Mouse (Mus musculus): ENCODE data around the gene Ptprd. TPM values are rescaled to one million over a fixed set of nuclear protein-coding genes. Genes with fewer than 3 reads are reported as not detected.
A peak's percentile ranks its signal among the peaks of the same experiment; 100 is the strongest.

Ptprd gene
- polyA plus RNA-seq, 1 experiment from 2014 or later = 10.4 TPM

DNA sequence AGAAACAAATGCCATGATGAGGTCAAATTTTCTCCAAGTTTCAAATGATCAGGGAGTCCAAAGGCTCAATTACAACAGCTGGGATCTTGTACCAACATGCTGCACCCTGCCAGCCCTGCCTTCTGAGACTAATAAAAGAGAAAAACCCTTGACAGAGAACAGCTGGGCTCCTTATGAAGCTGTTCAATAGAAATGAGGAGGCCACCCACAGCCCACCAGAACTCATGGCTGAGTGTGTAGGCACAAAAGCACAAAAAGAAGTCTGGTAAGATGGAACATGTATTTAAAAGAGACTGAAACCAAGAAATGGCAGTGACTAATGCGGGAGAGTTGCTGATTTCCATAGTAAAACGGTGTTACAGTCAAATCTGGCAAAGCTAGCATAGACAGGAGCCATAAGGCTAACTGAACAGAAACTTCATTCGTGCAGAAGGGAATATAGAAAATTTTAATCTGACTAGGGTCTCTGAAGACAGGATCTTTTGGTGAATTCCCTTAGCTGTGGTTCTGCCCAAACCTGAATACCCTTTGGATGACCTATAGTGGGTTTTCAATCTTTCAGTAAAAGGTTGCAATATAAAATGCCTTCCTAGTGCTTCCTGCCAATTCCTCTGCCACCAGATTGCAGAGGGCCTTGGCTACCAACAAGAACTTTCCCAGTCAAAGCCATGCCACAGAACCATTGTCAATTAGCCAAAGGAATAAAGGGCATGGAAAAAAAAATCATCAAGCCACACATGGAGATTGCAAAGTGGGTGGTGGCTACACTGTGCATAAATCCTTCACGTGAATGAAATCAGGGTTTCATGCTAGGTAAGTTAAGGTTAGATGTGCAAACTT is 1841.5 kb downstream of the Ptprd start:
- Histone ChIP-seq H3K4me1 (peaks cover 47% of the 10 kb centered on the region), H3K4me3 (no peak overlapping the region), H3K9me3 (no peaks in the 10 kb centered on the region), H3K27me3 (replicated peaks) (no peaks in the 10 kb centered on the region), H3K36me3 (no peaks in the 10 kb centered on the region), H3K9ac (no peak overlapping the region), H3K27ac (replicated peaks) (peak overlapping the region; percentile 28; the same call in 1 of the 2 replicates), H3K4me2 (no peak overlapping the region)
- no peak for ATAC-seq (ENCODE audit: extremely low read depth, insufficient number of reproducible peaks, low FRiP score, low TSS enrichment)
- WGBS = 53% methylated on average over 4 of the region's 4 CpGs

DNA sequence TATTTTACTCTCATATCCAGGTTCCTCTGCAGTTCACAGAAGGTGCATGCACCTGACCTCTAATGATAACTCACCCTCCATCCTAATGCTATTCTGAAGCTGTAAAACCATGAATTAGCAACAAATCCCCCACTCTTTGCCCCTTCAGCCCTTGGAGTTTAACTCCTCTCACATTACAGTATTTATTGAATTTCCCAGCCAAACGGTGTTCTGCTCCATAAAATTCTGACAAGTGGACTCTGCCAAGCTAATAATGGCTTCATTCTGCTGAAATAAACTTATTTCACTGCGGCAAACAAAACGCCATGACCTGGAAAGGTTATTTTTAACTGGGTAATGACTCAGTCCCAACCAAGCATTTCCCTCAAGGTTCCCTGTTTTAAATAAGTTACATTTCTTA is 1842.7 kb downstream of the Ptprd start:
- Histone ChIP-seq H3K4me1 (peaks cover 55% of the 10 kb centered on the region), H3K9ac (no peak overlapping the region), H3K27me3 (replicated peaks) (no peaks in the 10 kb centered on the region), H3K9me3 (no peaks in the 10 kb centered on the region), H3K27ac (replicated peaks) (no peak overlapping the region), H3K4me2 (no peak overlapping the region), H3K36me3 (no peaks in the 10 kb centered on the region), H3K4me3 (no peak overlapping the region)
- no peak for ATAC-seq (ENCODE audit: extremely low read depth, insufficient number of reproducible peaks, low FRiP score, low TSS enrichment)
- 51% methylated on average over 3 of the region's 3 CpGs for WGBS

DNA sequence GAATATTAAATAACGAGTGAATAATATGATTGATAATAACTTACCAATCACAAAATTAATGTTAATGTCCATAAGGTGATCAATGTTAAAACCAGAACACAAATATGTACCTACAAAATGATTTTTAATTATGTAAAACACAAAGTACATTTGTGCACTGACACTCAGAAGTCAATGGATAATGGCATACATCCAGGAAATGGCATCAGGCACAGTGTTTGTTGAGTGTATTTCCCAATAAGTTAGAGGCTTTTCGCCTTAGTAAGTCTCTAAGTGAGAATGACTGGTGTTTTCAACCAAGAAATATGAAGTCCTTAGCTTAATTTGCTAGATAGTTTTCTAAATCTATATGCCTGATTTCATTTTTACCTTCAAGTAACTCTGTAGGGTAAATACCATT is 1843.5 kb downstream of the Ptprd start:
- WGBS = 85% methylated on average over 2 of the region's 2 CpGs

DNA sequence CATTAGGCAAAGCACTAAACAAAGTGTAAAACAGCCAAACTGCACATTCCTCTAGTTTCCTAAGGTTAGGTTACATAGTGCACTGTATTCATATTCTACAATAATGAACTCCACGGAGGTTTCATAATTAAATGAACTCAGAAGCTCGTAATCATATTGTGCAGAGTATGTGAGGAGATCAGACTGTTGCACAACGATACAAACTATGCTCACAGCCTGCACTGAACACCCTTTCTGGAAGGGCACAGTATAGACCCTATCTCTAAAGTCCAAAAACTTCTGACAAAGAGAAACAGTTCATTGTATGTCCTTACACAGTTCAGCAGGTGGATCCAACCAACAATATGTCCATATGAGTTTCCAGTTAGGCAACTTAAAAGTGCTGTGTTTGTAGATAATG is 1844.5 kb downstream of the Ptprd start:
- peaks cover 70% of the 10 kb centered on the region for H3K4me1 ChIP-seq
- no peaks in the 10 kb centered on the region for H3K9me3 ChIP-seq
- H3K4me3 ChIP-seq = no peak overlapping the region
- H3K27ac ChIP-seq (replicated peaks) = no peak overlapping the region
- 71% methylated on average over 3 of the region's 3 CpGs for WGBS
- H3K27me3 ChIP-seq (replicated peaks) = no peaks in the 10 kb centered on the region
- H3K9ac ChIP-seq = no peak overlapping the region
- H3K4me2 ChIP-seq = no peak overlapping the region
- H3K36me3 ChIP-seq = no peaks in the 10 kb centered on the region
- ATAC-seq (ENCODE audit: extremely low read depth, insufficient number of reproducible peaks, low FRiP score, low TSS enrichment) = no peak

More for the DNA sequence above, 1843.5 kb downstream of the Ptprd start:
- H3K9ac ChIP-seq = no peak overlapping the region
- H3K4me1 ChIP-seq = peaks cover 62% of the 10 kb centered on the region
- no peaks in the 10 kb centered on the region for H3K9me3 ChIP-seq
- no peak for ATAC-seq (ENCODE audit: extremely low read depth, insufficient number of reproducible peaks, low FRiP score, low TSS enrichment)
- no peak overlapping the region for H3K4me2 ChIP-seq
- H3K36me3 ChIP-seq = no peaks in the 10 kb centered on the region
- H3K27me3 ChIP-seq (replicated peaks) = no peaks in the 10 kb centered on the region
- H3K27ac ChIP-seq (replicated peaks) = no peak overlapping the region
- H3K4me3 ChIP-seq = no peak overlapping the region

DNA sequence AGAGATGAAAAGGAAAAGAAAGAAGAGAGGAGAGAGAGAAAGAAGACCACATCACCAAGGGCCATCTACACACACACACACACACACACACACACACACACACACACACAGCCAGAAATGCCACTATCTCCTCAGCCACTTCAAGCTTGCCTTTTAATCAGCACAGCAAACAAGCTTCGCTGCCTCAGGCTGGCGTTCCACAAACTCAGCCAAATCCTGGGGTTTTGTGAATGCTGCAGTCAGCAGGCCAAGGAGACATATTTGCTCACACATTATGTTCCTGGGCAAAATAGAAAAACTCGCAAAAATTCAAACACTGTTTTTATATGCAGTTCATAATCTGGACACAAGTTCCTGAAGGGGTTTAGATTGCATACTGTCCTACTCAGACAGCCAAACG is 1845.9 kb downstream of the Ptprd start:
- Histone ChIP-seq H3K36me3 (no peaks in the 10 kb centered on the region), H3K9me3 (no peaks in the 10 kb centered on the region), H3K4me3 (no peak overlapping the region), H3K27ac (replicated peaks) (peak overlapping the region; percentile 7; the same call in 1 of the 2 replicates), H3K9ac (no peak overlapping the region), H3K4me1 (peaks cover 77% of the 10 kb centered on the region), H3K27me3 (replicated peaks) (no peaks in the 10 kb centered on the region), H3K4me2 (peak overlapping the region; percentile 22; the same call in 1 of the 2 replicates)
- no peak for ATAC-seq (ENCODE audit: extremely low read depth, insufficient number of reproducible peaks, low FRiP score, low TSS enrichment)
- WGBS = 25% methylated on average over 4 of the region's 4 CpGs

DNA sequence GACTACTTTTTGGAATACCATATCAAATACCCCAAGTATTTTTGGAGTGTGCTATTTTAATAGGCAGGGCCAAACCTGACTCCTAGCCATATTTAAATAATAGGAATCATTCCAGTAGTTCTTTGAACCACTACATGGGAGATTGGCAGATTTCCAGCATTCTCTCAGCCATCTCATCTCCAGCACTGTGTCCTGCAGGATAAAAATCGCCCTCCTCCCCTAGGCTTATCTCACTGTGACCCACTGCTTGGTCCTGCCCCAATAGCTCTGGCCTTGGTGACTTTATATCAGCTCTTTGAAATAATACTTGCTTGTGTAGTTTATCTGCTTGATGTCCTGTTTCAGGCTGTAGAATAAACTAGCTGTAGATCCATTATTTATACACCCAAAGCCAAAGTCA is 1850.2 kb downstream of the Ptprd start:
- no peak overlapping the region for H3K4me2 ChIP-seq
- no peaks in the 10 kb centered on the region for H3K27me3 ChIP-seq (replicated peaks)
- H3K4me1 ChIP-seq = peaks cover 44% of the 10 kb centered on the region
- H3K27ac ChIP-seq (replicated peaks) = peak overlapping the region; percentile 45; the same call in 1 of the 2 replicates
- no peak overlapping the region for H3K9ac ChIP-seq
- H3K9me3 ChIP-seq = no peaks in the 10 kb centered on the region
- whole genome bisulfite sequencing = 4% methylated on average over 1 of the region's 1 CpGs
- H3K4me3 ChIP-seq = no peak overlapping the region
- no peak for ATAC-seq (ENCODE audit: extremely low read depth, insufficient number of reproducible peaks, low FRiP score, low TSS enrichment)
- no peaks in the 10 kb centered on the region for H3K36me3 ChIP-seq

DNA sequence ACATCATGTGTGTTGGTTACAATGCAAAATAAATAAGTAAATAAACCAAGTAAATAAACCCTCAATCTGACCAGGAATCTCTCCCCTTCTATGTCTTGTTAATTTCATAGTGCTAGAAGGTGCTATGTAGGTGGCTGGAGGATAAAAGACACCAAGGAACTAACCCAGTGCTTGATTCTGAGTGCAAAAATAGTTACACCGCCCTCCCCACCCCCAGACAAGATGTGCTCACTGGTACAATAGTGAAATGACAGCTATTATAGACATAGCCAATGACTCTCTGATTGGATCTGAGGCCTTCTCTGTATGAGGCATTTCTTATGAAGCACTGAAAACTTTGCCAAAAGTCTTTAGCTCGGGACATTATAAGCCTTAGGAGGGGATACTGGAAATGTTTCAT is 1857.6 kb downstream of the Ptprd start:
- Histone ChIP-seq H3K9ac (no peak overlapping the region), H3K4me3 (no peak overlapping the region), H3K4me2 (no peak overlapping the region), H3K4me1 (peaks cover 25% of the 10 kb centered on the region), H3K9me3 (no peaks in the 10 kb centered on the region), H3K27ac (replicated peaks) (no peak overlapping the region), H3K36me3 (no peaks in the 10 kb centered on the region; the same call in 1 of the 2 replicates), H3K27me3 (replicated peaks) (no peaks in the 10 kb centered on the region)
- ATAC-seq (ENCODE audit: extremely low read depth, insufficient number of reproducible peaks, low FRiP score, low TSS enrichment) = no peak
- 72% methylated on average over 2 of the region's 2 CpGs for WGBS

DNA sequence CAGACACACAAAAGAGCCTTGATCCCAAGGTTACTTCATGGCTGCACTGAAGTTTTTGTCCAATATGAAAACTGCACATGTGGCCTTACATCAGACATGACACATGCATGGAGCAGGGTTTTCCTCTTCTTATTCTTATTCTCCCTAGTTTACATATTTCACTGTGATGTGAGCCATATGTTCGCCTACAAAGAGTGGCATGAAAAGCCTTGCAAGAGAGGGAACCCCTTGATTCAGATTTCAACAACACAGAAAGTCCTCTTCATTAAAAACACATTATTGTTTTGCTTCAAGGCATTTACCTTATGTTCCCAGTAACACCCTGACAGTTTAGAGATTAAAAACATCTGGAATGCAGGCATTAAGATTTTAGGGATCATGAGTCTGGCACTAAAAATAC is 1859.3 kb downstream of the Ptprd start:
- no peak for ATAC-seq (ENCODE audit: extremely low read depth, insufficient number of reproducible peaks, low FRiP score, low TSS enrichment)
- Histone ChIP-seq H3K27ac (replicated peaks) (no peak overlapping the region), H3K36me3 (no peaks in the 10 kb centered on the region; the same call in 1 of the 2 replicates), H3K27me3 (replicated peaks) (no peaks in the 10 kb centered on the region), H3K9me3 (no peaks in the 10 kb centered on the region), H3K9ac (no peak overlapping the region), H3K4me1 (peaks cover 25% of the 10 kb centered on the region), H3K4me3 (no peak overlapping the region), H3K4me2 (no peak overlapping the region)
- WGBS = 57% methylated on average over 1 of the region's 1 CpGs

DNA sequence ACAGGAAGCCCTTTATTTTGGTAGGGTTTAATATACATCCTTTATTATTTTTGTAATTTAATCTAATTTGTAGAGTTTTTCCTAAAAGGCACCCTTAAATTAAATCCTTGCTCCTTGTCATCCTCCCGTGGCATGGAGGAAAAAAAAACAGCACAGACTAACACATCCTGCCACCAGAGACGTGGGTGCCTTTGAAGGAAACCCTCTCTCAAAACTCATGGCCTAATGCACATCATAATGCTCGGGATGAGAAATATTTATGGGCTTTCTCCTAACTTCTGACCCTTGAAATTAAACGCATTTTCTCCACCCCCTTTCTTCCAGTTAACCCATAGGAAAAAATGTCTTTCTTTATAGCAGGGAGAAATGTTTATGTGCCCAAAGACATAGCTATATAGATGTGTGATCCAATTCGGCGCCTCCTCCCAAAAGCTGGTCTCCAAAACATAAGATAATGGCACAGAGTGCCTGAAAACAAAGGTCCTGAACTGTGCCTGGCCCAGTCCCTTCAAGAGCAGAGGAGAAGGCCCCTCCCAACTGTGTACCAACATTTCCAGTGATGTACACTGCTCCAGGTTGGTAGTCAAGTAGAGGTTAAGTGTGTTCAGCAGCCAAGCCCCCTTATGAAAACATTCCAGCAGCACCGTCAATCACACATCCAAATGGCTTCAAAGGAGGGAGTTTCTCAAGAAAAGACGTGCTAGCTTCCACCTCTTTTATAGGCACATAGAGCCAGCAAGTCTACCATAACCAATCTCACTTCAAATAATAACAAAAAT is 1860.4 kb downstream of the Ptprd start:
- 63% methylated on average over 8 of the region's 8 CpGs for WGBS

DNA sequence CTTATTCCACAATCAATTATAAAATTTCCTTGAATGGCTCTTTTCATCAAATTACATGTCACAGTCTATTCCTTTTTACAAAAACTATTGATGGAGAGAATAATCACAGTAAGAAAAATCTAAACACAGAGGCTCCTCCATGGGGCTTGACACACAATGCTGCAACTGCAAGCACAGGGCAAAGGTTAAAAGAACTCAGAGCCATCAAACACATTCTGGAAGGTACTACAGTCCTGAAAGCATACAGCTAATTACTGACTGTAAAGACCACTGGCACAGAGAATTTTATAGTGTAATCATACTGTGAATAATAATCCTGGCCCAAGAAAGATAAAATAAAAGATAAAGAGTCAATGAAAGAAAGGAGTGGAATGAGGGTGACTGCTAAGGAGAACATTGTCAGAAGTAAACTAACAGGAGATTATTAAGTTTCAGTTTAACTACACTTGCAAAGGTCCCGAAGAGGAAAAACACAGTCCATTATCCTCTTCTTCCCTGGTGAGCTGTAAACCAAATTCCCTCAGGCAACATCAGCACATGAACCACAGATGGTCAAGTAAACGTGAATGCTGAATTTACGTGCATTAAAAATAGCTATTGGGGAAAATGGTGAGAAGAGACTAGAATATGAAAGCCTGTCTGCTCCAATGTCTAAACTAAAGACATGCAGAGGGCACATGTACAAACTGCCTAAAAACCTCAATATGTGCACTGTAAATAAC is 1861.4 kb downstream of the Ptprd start:
- no peak for ATAC-seq (ENCODE audit: extremely low read depth, insufficient number of reproducible peaks, low FRiP score, low TSS enrichment)
- WGBS = 76% methylated on average over 3 of the region's 3 CpGs

More for the DNA sequence above, 1860.4 kb downstream of the Ptprd start:
- Histone ChIP-seq H3K4me3 (no peak overlapping the region), H3K4me2 (no peak overlapping the region), H3K9ac (no peak overlapping the region), H3K36me3 (no peaks in the 10 kb centered on the region; the same call in 1 of the 2 replicates), H3K4me1 (peaks cover 25% of the 10 kb centered on the region), H3K9me3 (no peaks in the 10 kb centered on the region), H3K27ac (replicated peaks) (no peak overlapping the region; the same call in 1 of the 2 replicates), H3K27me3 (replicated peaks) (no peaks in the 10 kb centered on the region)
- no peak for ATAC-seq (ENCODE audit: extremely low read depth, insufficient number of reproducible peaks, low FRiP score, low TSS enrichment)

DNA sequence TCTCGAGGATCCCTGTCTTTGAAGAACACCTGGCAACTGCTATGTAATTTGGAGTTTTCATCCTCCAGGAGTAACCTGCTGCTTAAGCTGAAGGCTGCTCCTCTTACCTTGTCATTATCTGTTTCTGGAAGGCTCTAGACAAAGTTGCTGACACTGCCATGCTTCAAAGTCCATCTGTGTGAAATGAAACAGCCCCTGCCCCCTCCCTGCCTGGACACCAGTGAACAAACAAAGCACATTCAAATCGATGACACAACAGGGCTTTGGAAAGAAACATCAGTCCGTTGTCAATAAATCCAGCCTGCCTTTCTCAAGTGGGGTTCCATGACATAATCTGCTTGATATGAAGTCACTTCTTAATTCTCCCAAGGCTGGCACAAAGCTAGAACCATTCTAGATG is 1867.7 kb downstream of the Ptprd start:
- H3K4me3 ChIP-seq = no peak overlapping the region
- H3K9me3 ChIP-seq = no peaks in the 10 kb centered on the region
- no peak for ATAC-seq (ENCODE audit: extremely low read depth, insufficient number of reproducible peaks, low FRiP score, low TSS enrichment)
- H3K4me1 ChIP-seq = 0 out of 2 replicates have a peak, but pooled peaks cover 4% of the 10 kb centered on the region
- H3K4me2 ChIP-seq = no peak overlapping the region
- no peaks in the 10 kb centered on the region for H3K36me3 ChIP-seq
- H3K9ac ChIP-seq = no peak overlapping the region
- H3K27me3 ChIP-seq (replicated peaks) = no peaks in the 10 kb centered on the region
- H3K27ac ChIP-seq (replicated peaks) = no peak overlapping the region
- 68% methylated on average over 3 of the region's 3 CpGs for WGBS

More for the DNA sequence above, 1861.4 kb downstream of the Ptprd start:
- Histone ChIP-seq H3K9ac (no peak overlapping the region), H3K27me3 (replicated peaks) (no peaks in the 10 kb centered on the region), H3K4me3 (no peak overlapping the region), H3K4me1 (peaks cover 25% of the 10 kb centered on the region), H3K4me2 (no peak overlapping the region), H3K9me3 (no peaks in the 10 kb centered on the region), H3K27ac (replicated peaks) (no peak overlapping the region), H3K36me3 (no peaks in the 10 kb centered on the region; the same call in 1 of the 2 replicates)
